Mouse (Mus musculus): ENCODE measurements around the gene C1s1. TPM values are rescaled to one million over a fixed set of nuclear protein-coding genes. Genes with fewer than 3 reads are reported as not detected.
"Not testable (repeated sequence)": the region's sequence is repeated elsewhere in the genome, so short reads cannot be mapped to it uniquely, and the experiment has no call there.

C1s1 gene
- polyA plus RNA-seq, 1 experiment from 2014 or later, result 60.3 TPM

DNA sequence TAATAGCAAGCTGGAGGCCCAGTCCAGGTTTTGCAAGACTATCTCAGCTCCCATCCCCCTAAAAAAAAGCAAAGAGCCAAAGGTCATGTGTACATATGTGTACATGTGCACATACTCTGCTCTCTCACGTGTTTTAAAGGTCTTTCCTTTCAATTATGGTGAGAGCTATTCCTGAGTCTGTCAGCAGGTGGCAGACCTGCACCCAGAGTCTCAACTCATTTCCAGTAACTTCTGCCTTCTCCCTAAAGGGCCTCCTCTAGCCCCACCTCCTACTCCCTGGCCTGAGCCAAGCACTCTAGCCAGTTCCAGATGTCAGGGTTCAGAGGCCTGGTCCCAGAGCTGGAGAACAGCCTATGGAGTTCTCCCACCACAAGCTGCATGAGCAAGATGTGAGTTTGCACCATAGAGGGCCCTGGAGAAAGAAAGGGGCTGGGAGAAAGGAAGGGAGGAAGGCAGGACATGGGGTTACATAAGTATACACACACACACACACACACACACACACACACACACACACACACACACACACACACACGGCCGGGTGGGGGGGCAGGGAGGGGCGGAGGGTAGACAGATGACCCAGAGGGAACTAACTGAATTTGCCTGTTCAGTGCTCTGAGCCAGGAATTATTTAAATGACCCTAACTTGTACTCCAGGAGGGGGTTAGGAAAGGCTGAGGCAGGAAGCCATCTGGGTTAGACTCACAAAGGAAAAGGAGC, 49.2 kb downstream of the C1s1 start, which contains the start of gene C1rl:
Gene C1rl (plus strand): TSS at position 272 of the 720 bp plus-strand sequence.
- ChIA-PET CTCF (interaction anchor here (0.7 to 2.7 kb wide), 11 partner anchors 12 to 215 kb away, joined by 3 to 10 read pairs (median 4); partner anchors contain the start of genes C1ra, C1s1, Lpcat3 and Pex5), POLR2A (no interaction called here)
- no peaks in the 10 kb centered on the region for H3K27me3 ChIP-seq
- in situ Hi-C loops (cut with MboI; ENCODE audit: low pct_unique_long_range_greater_than_20kb), result loop anchor here (25.0 kb wide), 1 partner anchor 269 kb away; the partner anchor contains the start of genes Atn1, Eno2 and Gm45234
- ATAC-seq, result peak; percentile 96
- TF ChIP-seq CTCF (IDR thresholded peaks at IDR 0.05), result peak; percentile 82
- DNase-seq (ENCODE audit: low read depth, low spot score), result peak; percentile 44

- ATAC-seq (no peak), DNase-seq (ENCODE audit: low read depth, low spot score) (no peak)
- POLR2A ChIA-PET, result no interaction called here
- H3K27me3 ChIP-seq, result no peaks in the 10 kb centered on the region
- CTCF ChIA-PET, result no interaction called here
- in situ Hi-C loops (cut with MboI; ENCODE audit: low pct_unique_long_range_greater_than_20kb), result loop anchor here (25.0 kb wide), 1 partner anchor 271 kb away; the partner anchor contains the start of genes Atn1, Eno2 and Gm45234
- TF ChIP-seq CTCF (IDR thresholded peaks at IDR 0.05), result no peak
Measured at GRCm38 (mm10) chr6:124491427-124491826, 50.7 kb downstream of the C1s1 start.

DNA sequence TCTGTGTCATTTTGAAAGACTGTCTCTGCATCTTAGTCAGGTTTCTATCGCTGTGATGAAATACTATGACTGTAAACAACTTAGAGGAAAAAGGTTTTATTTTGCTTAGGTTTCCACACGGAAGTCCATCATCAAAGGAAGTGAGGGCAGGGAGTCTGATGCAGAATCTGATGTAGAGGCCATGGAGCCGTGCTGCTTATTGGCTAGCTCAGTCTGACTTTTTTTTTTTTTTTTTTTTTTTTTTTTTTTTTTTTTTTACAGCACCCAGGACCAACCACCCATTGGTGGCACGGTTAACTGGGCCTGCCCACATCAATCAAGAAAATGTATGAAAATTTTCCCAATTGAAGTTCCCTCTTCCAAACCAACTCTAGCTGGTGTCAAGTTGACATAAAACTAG, 53.2 kb downstream of the C1s1 start:
- H3K27me3 ChIP-seq, result no peaks in the 10 kb centered on the region
- DNase-seq (ENCODE audit: low read depth, low spot score), result no peak
- in situ Hi-C loops (cut with MboI; ENCODE audit: low pct_unique_long_range_greater_than_20kb), result loop anchor here (25.0 kb wide), 1 partner anchor 273 kb away; the partner anchor contains the start of genes Atn1, Eno2 and Gm45234
- ChIA-PET CTCF (interaction anchor here (1.1 to 3.4 kb wide), 2 partner anchors 13 to 16 kb away, joined by 3 to 7 read pairs; no protein-coding TSS in a partner anchor), POLR2A (interaction anchor here (0.6 kb wide), 1 partner anchor 273 kb away, joined by 3 read pairs; no protein-coding TSS in a partner anchor)
- no peak for ATAC-seq
- TF ChIP-seq CTCF (IDR thresholded peaks at IDR 0.05), result no peak

- no peak for DNase-seq (ENCODE audit: low read depth, low spot score)
- no peaks in the 10 kb centered on the region for H3K27me3 ChIP-seq
- no peak for ATAC-seq
- CTCF ChIA-PET, result interaction anchor here (3.4 kb wide), 1 partner anchor 14 kb away, joined by 7 read pairs; no protein-coding TSS in a partner anchor
- POLR2A ChIA-PET, result no interaction called here
- in situ Hi-C loops (cut with MboI; ENCODE audit: low pct_unique_long_range_greater_than_20kb), result loop anchor here (25.0 kb wide), 1 partner anchor 275 kb away; the partner anchor contains the start of genes Atn1, Eno2 and Gm45234
- TF ChIP-seq CTCF (IDR thresholded peaks at IDR 0.05), result no peak
Measured at GRCm38 (mm10) chr6:124487509-124487908, 54.6 kb downstream of the C1s1 start.

DNA sequence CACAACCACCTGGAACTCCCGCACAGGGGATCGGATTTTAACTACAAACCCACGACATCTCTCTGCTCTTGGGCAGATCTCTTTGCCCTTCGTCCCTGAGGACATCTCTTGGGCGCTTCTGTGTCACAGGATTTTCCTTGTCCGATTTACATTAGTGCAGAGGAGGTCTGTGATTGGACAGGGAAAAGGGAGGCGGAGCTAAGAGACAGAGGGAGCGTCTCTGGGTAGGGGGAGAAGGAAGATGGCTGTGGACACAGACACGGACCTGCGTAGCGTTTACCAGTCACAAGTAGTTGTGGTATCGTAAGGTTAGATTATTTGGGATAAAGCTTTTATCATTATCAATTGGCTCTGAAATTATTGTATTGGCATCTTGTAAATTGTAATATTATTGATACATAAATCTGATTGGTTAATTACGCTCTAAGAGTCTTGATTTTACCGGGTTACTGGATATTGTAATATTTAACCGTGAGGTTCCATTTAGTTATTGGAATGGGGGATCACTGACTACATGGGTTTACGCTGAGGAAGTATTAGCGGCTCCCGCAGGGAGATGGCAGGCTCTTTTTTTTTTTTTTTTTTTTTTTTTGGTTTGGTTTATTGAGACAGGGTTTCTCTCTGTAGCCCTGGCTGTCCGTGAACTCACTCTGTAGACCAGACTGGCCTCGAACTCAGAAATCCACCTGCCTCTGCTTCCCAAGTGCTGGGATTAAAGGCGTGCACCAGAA, 56.6 kb downstream of the C1s1 start:
- POLR2A ChIA-PET, result interaction anchor here (0.5 kb wide), 1 partner anchor 224 kb away, joined by 4 read pairs; no protein-coding TSS in a partner anchor
- ATAC-seq, result no peak
- H3K27me3 ChIP-seq, result no peaks in the 10 kb centered on the region
- no peak for TF ChIP-seq CTCF (IDR thresholded peaks at IDR 0.05)
- DNase-seq (ENCODE audit: low read depth, low spot score), result no peak
- in situ Hi-C loops (cut with MboI; ENCODE audit: low pct_unique_long_range_greater_than_20kb), result loop anchor here (25.0 kb wide), 1 partner anchor 277 kb away; the partner anchor contains the start of genes Atn1, Eno2 and Gm45234
- CTCF ChIA-PET, result no interaction called here

DNA sequence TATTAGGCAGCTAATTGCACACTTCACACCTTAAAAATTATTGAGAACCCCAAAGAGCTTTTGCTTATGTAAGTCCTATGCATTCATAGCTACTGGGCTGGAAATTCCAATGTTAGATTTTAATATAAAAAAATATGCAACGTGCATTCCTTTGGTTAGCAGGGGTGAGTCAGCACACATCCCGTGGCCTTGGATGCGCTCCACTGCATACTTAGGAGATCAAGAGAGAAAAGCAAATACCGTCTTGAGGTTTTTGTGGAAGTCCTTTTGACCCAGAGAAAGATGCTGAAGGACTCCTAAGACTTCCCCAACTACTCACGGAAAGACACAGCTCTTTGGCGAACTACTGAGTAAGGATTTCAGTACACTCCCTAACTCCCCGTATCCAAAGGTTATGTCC, 57.3 kb downstream of the C1s1 start:
- peak; percentile 70 for DNase-seq (ENCODE audit: low read depth, low spot score)
- ChIA-PET CTCF (interaction anchor here (0.8 kb wide), 1 partner anchor 218 kb away, joined by 3 read pairs; no protein-coding TSS in a partner anchor), POLR2A (interaction anchor here (0.5 kb wide), 1 partner anchor 225 kb away, joined by 4 read pairs; no protein-coding TSS in a partner anchor)
- no peak for TF ChIP-seq CTCF (IDR thresholded peaks at IDR 0.05)
- ATAC-seq, result peak; percentile 86
- in situ Hi-C loops (cut with MboI; ENCODE audit: low pct_unique_long_range_greater_than_20kb), result loop anchor here (25.0 kb wide), 1 partner anchor 277 kb away; the partner anchor contains the start of genes Atn1, Eno2 and Gm45234
- H3K27me3 ChIP-seq, result no peaks in the 10 kb centered on the region

GRCm38 (mm10) chr6:124483831-124484230, 58.3 kb downstream of the C1s1 start:
- DNase-seq (ENCODE audit: low read depth, low spot score); ATAC-seq: not testable (repeated sequence)
- CTCF ChIA-PET, result interaction anchor here (1.9 kb wide), 1 partner anchor 58 kb away, joined by 7 read pairs; the partner anchor contains the start of gene C1s1

DNA sequence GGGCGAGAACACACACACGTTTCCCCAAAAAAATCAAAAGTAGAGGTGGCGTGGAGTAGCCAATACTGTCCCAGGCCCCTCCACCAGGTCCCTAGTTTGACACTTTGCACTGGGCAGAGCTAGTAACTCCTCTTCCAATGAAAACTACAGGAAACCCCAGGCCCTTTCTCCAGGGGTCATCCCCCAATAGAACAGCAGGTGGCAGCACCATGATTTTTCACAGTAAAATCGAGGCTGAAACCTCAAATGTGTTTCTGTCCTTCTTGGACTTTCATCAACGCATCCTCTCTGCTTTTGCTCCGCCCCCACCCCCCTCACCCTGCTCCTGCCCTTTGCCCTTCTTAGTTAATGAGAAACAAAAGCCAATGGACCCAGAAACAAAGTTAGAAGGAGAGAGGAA, 60.6 kb downstream of the C1s1 start:
- TF ChIP-seq CTCF (IDR thresholded peaks at IDR 0.05), result peak; percentile 71
- ChIA-PET CTCF (interaction anchor here (1.0 to 1.8 kb wide), 4 partner anchors 11 to 60 kb away, joined by 3 to 6 read pairs (median 4); partner anchors contain the start of gene C1rl), POLR2A (no interaction called here)
- peak; percentile 19 for ATAC-seq
- in situ Hi-C loops (cut with MboI; ENCODE audit: low pct_unique_long_range_greater_than_20kb), result loop anchor here (25.0 kb wide), 1 partner anchor 281 kb away; the partner anchor contains the start of genes Atn1, Eno2 and Gm45234
- no peak for DNase-seq (ENCODE audit: low read depth, low spot score)
- H3K27me3 ChIP-seq, result no peaks in the 10 kb centered on the region

More at GRCm38 (mm10) chr6:124483831-124484230, 58.3 kb downstream of the C1s1 start:
- H3K27me3 ChIP-seq, POLR2A ChIA-PET: not testable (repeated sequence)
- in situ Hi-C loops (cut with MboI; ENCODE audit: low pct_unique_long_range_greater_than_20kb), result loop anchor here (25.0 kb wide), 1 partner anchor 278 kb away; the partner anchor contains the start of genes Atn1, Eno2 and Gm45234

Other genes starting within 250 kb of the C1s1 start
- not detected for gene Cd163, start 237.7 kb downstream of the C1s1 start, polyA plus RNA-seq (2021)
- gene Pex5, start 127.3 kb downstream of the C1s1 start, polyA plus RNA-seq (2021), result 61.4 TPM
- 0.68 TPM for gene Clstn3, start 77.6 kb downstream of the C1s1 start, polyA plus RNA-seq (2021)
- gene C1rl, start 49.2 kb downstream of the C1s1 start, polyA plus RNA-seq (2021), result 20.3 TPM
- 59.0 TPM for gene C1ra, start 30.0 kb downstream of the C1s1 start, polyA plus RNA-seq (2021)
- 7.9 TPM for gene C1rb, start 27.9 kb upstream of the C1s1 start, polyA plus RNA-seq (2021)
- gene C1s2, start 93.7 kb upstream of the C1s1 start, polyA plus RNA-seq (2021), result 6.1 TPM
- gene Lpcat3, start 120.7 kb upstream of the C1s1 start, polyA plus RNA-seq (2021), result 107 TPM
- 100 TPM for gene Emg1, start 169.8 kb upstream of the C1s1 start, polyA plus RNA-seq (2021)
- 275 TPM for gene Phb2, start 170.0 kb upstream of the C1s1 start, polyA plus RNA-seq (2021)
- 1.5 TPM for gene Ptpn6, start 196.4 kb upstream of the C1s1 start, polyA plus RNA-seq (2021)
- 270 TPM for gene Grcc10, start 199.0 kb upstream of the C1s1 start, polyA plus RNA-seq (2021)
- gene Gm45234, start 213.7 kb upstream of the C1s1 start, polyA plus RNA-seq (2021), result 0.82 TPM
- gene Atn1, start 214.2 kb upstream of the C1s1 start, polyA plus RNA-seq (2021), result 100.0 TPM
- 25.8 TPM for gene Eno2, start 227.3 kb upstream of the C1s1 start, polyA plus RNA-seq (2021)
- gene Lrrc23, start 237.4 kb upstream of the C1s1 start, polyA plus RNA-seq (2021), result not detected

Measured in Patski (cell line).